Mouse (Mus musculus): ENCODE data around the gene Syn2.

- no peak for TF ChIP-seq CTCF (conservative IDR thresholded peaks at IDR 0.05; ENCODE audit: insufficient read depth, insufficient read length, low read depth, low read length)
- TF ChIP-seq POLR2A (IDR thresholded peaks at IDR 0.05; ENCODE audit: low read depth, low read length), result no peak
Measured at GRCm38 (mm10) chr6:115266791-115267190, 132.1 kb downstream of the Syn2 start.
